Mouse (Mus musculus): ENCODE measurements at regions not wholly inside any gene's neighbourhood (a gene's known extent, or its start where the extent isn't known, plus 50 kb on each side); places are given as distances from the start of the nearest gene placed in this dataset.

GRCm38 (mm10) chr5:51108737-51109136 lies 458.8 kb downstream of the Ppargc1a start:
- no peak overlapping the region for H3K4me2 ChIP-seq
- no peak overlapping the region for H3K9ac ChIP-seq
- no peak for ATAC-seq (ENCODE audit: low read depth)
- whole genome bisulfite sequencing: 75% methylated on average over 1 of the region's 1 CpGs
- no peaks in the 10 kb centered on the region for H3K27me3 ChIP-seq
- H3K4me1 ChIP-seq (replicated peaks): no peaks in the 10 kb centered on the region
- H3K27ac ChIP-seq (replicated peaks): no peak overlapping the region
- no peak overlapping the region for H3K4me3 ChIP-seq
- H3K36me3 ChIP-seq: no peaks in the 10 kb centered on the region
- H3K9me3 ChIP-seq: no peaks in the 10 kb centered on the region

GRCm38 (mm10) chr5:51108181-51108580 lies 459.3 kb downstream of the Ppargc1a start:
- 97% methylated on average over 1 of the region's 1 CpGs for WGBS

GRCm38 (mm10) chr5:51099902-51100301 lies 467.6 kb downstream of the Ppargc1a start:
- Histone ChIP-seq H3K4me3 (no peak overlapping the region), H3K36me3 (no peaks in the 10 kb centered on the region), H3K4me2 (no peak overlapping the region), H3K9me3 (no peaks in the 10 kb centered on the region), H3K27ac (replicated peaks) (no peak overlapping the region), H3K4me1 (replicated peaks) (no peaks in the 10 kb centered on the region), H3K27me3 (no peaks in the 10 kb centered on the region), H3K9ac (no peak overlapping the region)
- 89% methylated on average over 3 of the region's 3 CpGs for WGBS
- no peak for ATAC-seq (ENCODE audit: low read depth)

More at GRCm38 (mm10) chr5:51108181-51108580, 459.3 kb downstream of the Ppargc1a start:
- Histone ChIP-seq H3K36me3 (no peaks in the 10 kb centered on the region), H3K9ac (no peak overlapping the region), H3K4me1 (replicated peaks) (no peaks in the 10 kb centered on the region), H3K4me2 (no peak overlapping the region), H3K27me3 (no peaks in the 10 kb centered on the region), H3K27ac (replicated peaks) (no peak overlapping the region), H3K4me3 (no peak overlapping the region), H3K9me3 (no peaks in the 10 kb centered on the region)
- no peak for ATAC-seq (ENCODE audit: low read depth)

GRCm38 (mm10) chr5:51072674-51073468 lies 494.7 kb downstream of the Ppargc1a start:
- Histone ChIP-seq H3K4me2 (no peak overlapping the region), H3K4me3 (no peak overlapping the region), H3K9me3 (no peaks in the 10 kb centered on the region), H3K4me1 (replicated peaks) (no peaks in the 10 kb centered on the region), H3K9ac (no peak overlapping the region), H3K27me3 (no peaks in the 10 kb centered on the region), H3K36me3 (no peaks in the 10 kb centered on the region), H3K27ac (replicated peaks) (no peak overlapping the region)
- WGBS: 71% methylated on average over 8 of the region's 8 CpGs
- no peak for ATAC-seq (ENCODE audit: low read depth)

- H3K27ac ChIP-seq (replicated peaks): no peak overlapping the region
- no peaks in the 10 kb centered on the region for H3K36me3 ChIP-seq
- no peaks in the 10 kb centered on the region for H3K9me3 ChIP-seq
- H3K4me2 ChIP-seq: no peak overlapping the region
- WGBS: 82% methylated on average over 2 of the region's 2 CpGs
- H3K27me3 ChIP-seq: no peaks in the 10 kb centered on the region
- H3K9ac ChIP-seq: no peak overlapping the region
- no peaks in the 10 kb centered on the region for H3K4me1 ChIP-seq (replicated peaks)
- no peak for ATAC-seq (ENCODE audit: low read depth)
- H3K4me3 ChIP-seq: no peak overlapping the region
Measured at GRCm38 (mm10) chr5:51072146-51072545, 495.4 kb downstream of the Ppargc1a start.

GRCm38 (mm10) chr5:51069668-51070067 lies 497.9 kb downstream of the Ppargc1a start:
- Histone ChIP-seq H3K36me3 (no peaks in the 10 kb centered on the region), H3K9ac (no peak overlapping the region)
- no peak for ATAC-seq (ENCODE audit: low read depth)

GRCm38 (mm10) chr5:51045872-51046271 lies 521.7 kb downstream of the Ppargc1a start:
- no peaks in the 10 kb centered on the region for H3K27me3 ChIP-seq
- no peak overlapping the region for H3K4me2 ChIP-seq
- H3K9ac ChIP-seq: no peak overlapping the region
- H3K9me3 ChIP-seq: no peaks in the 10 kb centered on the region
- H3K4me3 ChIP-seq: no peak overlapping the region
- no peak for ATAC-seq (ENCODE audit: low read depth)
- 75% methylated on average over 2 of the region's 2 CpGs for WGBS
- no peaks in the 10 kb centered on the region for H3K4me1 ChIP-seq (replicated peaks)
- H3K27ac ChIP-seq (replicated peaks): no peak overlapping the region
- no peaks in the 10 kb centered on the region for H3K36me3 ChIP-seq

More at GRCm38 (mm10) chr5:51069668-51070067, 497.9 kb downstream of the Ppargc1a start:
- no peaks in the 10 kb centered on the region for H3K27me3 ChIP-seq
- H3K9me3 ChIP-seq: no peaks in the 10 kb centered on the region
- no peak overlapping the region for H3K4me2 ChIP-seq
- H3K27ac ChIP-seq (replicated peaks): no peak overlapping the region
- H3K4me1 ChIP-seq (replicated peaks): no peaks in the 10 kb centered on the region
- WGBS: 63% methylated on average over 1 of the region's 1 CpGs
- H3K4me3 ChIP-seq: no peak overlapping the region

GRCm38 (mm10) chr5:51041541-51042217 lies 525.8 kb downstream of the Ppargc1a start:
- Histone ChIP-seq H3K4me3 (no peak overlapping the region), H3K27ac (replicated peaks) (no peak overlapping the region), H3K4me1 (replicated peaks) (no peaks in the 10 kb centered on the region), H3K4me2 (no peak overlapping the region), H3K27me3 (no peaks in the 10 kb centered on the region), H3K9ac (no peak overlapping the region), H3K36me3 (no peaks in the 10 kb centered on the region), H3K9me3 (no peaks in the 10 kb centered on the region)
- no peak for ATAC-seq (ENCODE audit: low read depth)
- 87% methylated on average over 6 of the region's 6 CpGs for WGBS

GRCm38 (mm10) chr5:51040926-51041325 lies 526.6 kb downstream of the Ppargc1a start:
- Histone ChIP-seq H3K4me2 (no peak overlapping the region), H3K27me3 (no peaks in the 10 kb centered on the region), H3K9ac (no peak overlapping the region), H3K4me1 (replicated peaks) (no peaks in the 10 kb centered on the region), H3K4me3 (no peak overlapping the region), H3K36me3 (no peaks in the 10 kb centered on the region), H3K27ac (replicated peaks) (no peak overlapping the region), H3K9me3 (no peaks in the 10 kb centered on the region)
- no peak for ATAC-seq (ENCODE audit: low read depth)
- whole genome bisulfite sequencing: 79% methylated on average over 6 of the region's 6 CpGs

- Histone ChIP-seq H3K4me2 (no peak overlapping the region), H3K4me3 (no peak overlapping the region), H3K9ac (no peak overlapping the region), H3K27me3 (no peaks in the 10 kb centered on the region), H3K4me1 (replicated peaks) (no peaks in the 10 kb centered on the region), H3K36me3 (no peaks in the 10 kb centered on the region), H3K27ac (replicated peaks) (no peak overlapping the region), H3K9me3 (no peaks in the 10 kb centered on the region)
- no peak for ATAC-seq (ENCODE audit: low read depth)
- 85% methylated on average over 6 of the region's 6 CpGs for WGBS
Measured at GRCm38 (mm10) chr5:51040463-51040862, 527.1 kb downstream of the Ppargc1a start.

- Histone ChIP-seq H3K27ac (replicated peaks) (no peak overlapping the region), H3K9me3 (no peaks in the 10 kb centered on the region), H3K9ac (no peak overlapping the region), H3K36me3 (no peaks in the 10 kb centered on the region), H3K4me2 (no peak overlapping the region), H3K27me3 (no peaks in the 10 kb centered on the region), H3K4me3 (no peak overlapping the region), H3K4me1 (replicated peaks) (no peaks in the 10 kb centered on the region)
- 85% methylated on average over 5 of the region's 5 CpGs for WGBS
- no peak for ATAC-seq (ENCODE audit: low read depth)
Measured at GRCm38 (mm10) chr5:51039713-51040178, 527.8 kb downstream of the Ppargc1a start.

GRCm38 (mm10) chr5:51036450-51036990 lies 531.0 kb downstream of the Ppargc1a start:
- Histone ChIP-seq H3K4me1 (replicated peaks) (no peaks in the 10 kb centered on the region), H3K9me3 (no peaks in the 10 kb centered on the region), H3K27ac (replicated peaks) (no peak overlapping the region), H3K4me2 (no peak overlapping the region), H3K4me3 (no peak overlapping the region), H3K9ac (no peak overlapping the region), H3K36me3 (no peaks in the 10 kb centered on the region), H3K27me3 (no peaks in the 10 kb centered on the region)
- no peak for ATAC-seq (ENCODE audit: low read depth)
- WGBS: 81% methylated on average over 2 of the region's 2 CpGs

All from neural tube, embryonic 13.5 days (tissue).